ENCODE assay signal across 9 mouse cellular contexts in genomic region chr2:24405345-24406012, GRCm38 (mm10). TPM values are rescaled to one million over a fixed set of nuclear protein-coding genes. Genes with fewer than 3 reads are reported as not detected.
A peak's percentile ranks its signal among the peaks of the same experiment; 100 is the strongest.
DNase-seq lines count a peak whose midpoint lies in the region; ATAC-seq lines count a peak whose summit lies in the region.
"Had no signal": no experiment of that assay in that cellular context is flagged by ENCODE, and none has a peak within 500 bp of the region (broad histone marks: within the 10 kb centered on the region; RNA-seq: fewer than 3 reads in every experiment).

No protein-coding gene starts in this region.

- peak; percentile 72 for ATAC-seq in hindbrain, embryonic 16.5 days

- WGBS in hindbrain, embryonic 16.5 days = 10% methylated on average over 22 of the region's 23 CpGs
- 11% methylated on average over 23 of the region's 23 CpGs for WGBS in midbrain, embryonic 10.5 days

- H3K36me3 ChIP-seq in hindbrain, embryonic 16.5 days (ENCODE audit: control insufficient read depth, insufficient read depth, low read length) = no peaks in the 10 kb centered on the region
- H3K36me3 ChIP-seq in midbrain, embryonic 10.5 days = no peaks in the 10 kb centered on the region

- H3K9me3 ChIP-seq in hindbrain, embryonic 16.5 days (ENCODE audit: control insufficient read depth, low read length) = no peaks in the 10 kb centered on the region
- H3K9me3 ChIP-seq in midbrain, embryonic 10.5 days (replicated peaks) = no peaks in the 10 kb centered on the region

- H3K27ac ChIP-seq in hindbrain, embryonic 16.5 days (ENCODE audit: low read depth, low read length) = no peak overlapping the region
- peak overlapping the region; percentile 64; the same call in 1 of the 2 replicates for H3K27ac ChIP-seq in midbrain, embryonic 10.5 days (replicated peaks)
- H3K27ac ChIP-seq: macrophage had no signal

- peak overlapping the region; percentile 19; the same call in 1 of the 2 replicates for H3K9ac ChIP-seq in hindbrain, embryonic 16.5 days (ENCODE audit: low read depth, low read length)

- intact Hi-C loops in left cerebral cortex, postnatal 4 days (cut with DNase I) = loop anchor here (10.0 kb wide), 1 partner anchor 111 kb away; the partner anchor contains the start of gene Il1f10

- DNase-seq in ZHBTc4 (ENCODE audit: low read depth, low spot score) = peak; percentile 83
- peak; percentile 91 for DNase-seq in cerebellum, postnatal 10 days
- DNase-seq in frontal cortex, postnatal 36 days (ENCODE audit: low spot score in 2 of 2) = peak; percentile 52 to 53
- peak; percentile 83 for DNase-seq in left cerebral cortex, postnatal 4 days
- peak; percentile 84 for DNase-seq in midbrain, embryonic 10.5 days (ENCODE audit: low spot score)
- peak; percentile 72 for DNase-seq in right cerebral cortex, postnatal 14 days
- DNase-seq in yolk sac, embryonic 10.5 days (ENCODE audit: low spot score) = peak; percentile 77

- peak overlapping the region; percentile 31 for H3K4me3 ChIP-seq in hindbrain, embryonic 16.5 days (ENCODE audit: low read length)
- peak overlapping the region; percentile 41 for H3K4me3 ChIP-seq in midbrain, embryonic 10.5 days

- no peaks in the 10 kb centered on the region for H3K27me3 ChIP-seq in hindbrain, embryonic 16.5 days (replicated peaks; ENCODE audit: control insufficient read depth, insufficient read depth, low read length)
- peaks cover 41% of the 10 kb centered on the region for H3K27me3 ChIP-seq in midbrain, embryonic 10.5 days (ENCODE audit: low read depth, poor library complexity, severe bottlenecking)

- peaks cover 4% of the 10 kb centered on the region; the same call in 1 of the 2 replicates for H3K4me1 ChIP-seq in hindbrain, embryonic 16.5 days (ENCODE audit: control insufficient read depth, insufficient read depth, low read depth, low read length)
- peaks cover 23% of the 10 kb centered on the region for H3K4me1 ChIP-seq in midbrain, embryonic 10.5 days

- peak overlapping the region; percentile 71 for H3K4me2 ChIP-seq in hindbrain, embryonic 16.5 days (ENCODE audit: low read length)

RNA-seq across cellular contexts. Expression of gene Psd4, which starts 38.1 kb away (rescaled TPM):
- 1.5 and 2.3 TPM in 2 replicates for polyA plus RNA-seq in hindbrain, embryonic 16.5 days (2015; fragmentation: Nextera tagmentation; extraction: Ambion mirVana)
- 1 to 10 TPM in 1 of 2 experiments, under 1 TPM in 1; 0.83 to 2.9 TPM for total RNA-seq in left cerebral cortex, postnatal 4 days (2021)
- 0.46 and 1.1 TPM in 2 replicates for polyA plus RNA-seq in midbrain, embryonic 10.5 days (2016; fragmentation: Nextera tagmentation; extraction: Ambion mirVana)
